Mouse (Mus musculus) adrenal gland, adult 18-20 months (tissue): Measurements from ENCODE around the gene Fbxo41. TPM values are rescaled to one million over a fixed set of nuclear protein-coding genes. Genes with fewer than 3 reads are reported as not detected.

ENCODE experiments used
- DNase-seq, 2 experiments: peaks; one replicate each; pipeline ENCODE4 v3.0.0; 2021 to 2022; ENCODE audit warnings: low spot score in 2 of 2
- long read RNA-seq, 2 experiments: library from polyadenylated mRNA; stranded (forward); transcript quantifications; one replicate each; pipeline ENCODE4 v2.0.0; 2021
- total RNA-seq, 2 experiments: library from RNA; stranded (reverse); gene quantifications; 1 replicate in 1 of 2; 2 replicates in 1 of 2; pipeline ENCODE4 v1.2.3; 2021

Fbxo41 gene
- under 1 TPM; 0.56 to 0.58 TPM for total RNA-seq
- long read RNA-seq, experiment 1, partial matches to known transcripts: 1 of 1 reads
- long read RNA-seq, experiment 1, other reads (novel, unspliced or antisense): 0 of 1 reads
- long read RNA-seq, experiment 2, partial matches to known transcripts: 0 of 2 reads
- long read RNA-seq, experiment 2, other reads (novel, unspliced or antisense): 2 of 2 reads

DNA sequence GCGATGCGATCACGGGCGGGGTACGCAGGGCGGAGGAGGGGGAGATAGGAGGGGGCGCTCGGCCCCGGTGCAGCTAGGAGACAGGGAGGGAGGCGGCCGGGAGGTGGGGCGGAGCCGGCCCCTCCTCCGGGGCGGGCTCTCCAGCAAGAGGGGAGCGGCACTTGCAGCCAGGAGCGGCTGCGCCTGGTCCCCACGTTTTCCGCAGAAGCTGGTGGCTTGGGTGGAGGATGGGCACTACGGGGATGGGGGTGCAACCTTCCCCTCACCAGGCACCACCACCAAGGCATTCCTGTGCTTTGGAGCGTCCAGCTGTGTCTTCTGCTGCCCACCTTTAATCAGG lies at the start of gene Fbxo41:
Gene Fbxo41, minus strand, starts transcription at position 84 of the 340 bp plus-strand sequence.
- DNase-seq: peak in 1 of 2 experiments; percentile 30

DNA sequence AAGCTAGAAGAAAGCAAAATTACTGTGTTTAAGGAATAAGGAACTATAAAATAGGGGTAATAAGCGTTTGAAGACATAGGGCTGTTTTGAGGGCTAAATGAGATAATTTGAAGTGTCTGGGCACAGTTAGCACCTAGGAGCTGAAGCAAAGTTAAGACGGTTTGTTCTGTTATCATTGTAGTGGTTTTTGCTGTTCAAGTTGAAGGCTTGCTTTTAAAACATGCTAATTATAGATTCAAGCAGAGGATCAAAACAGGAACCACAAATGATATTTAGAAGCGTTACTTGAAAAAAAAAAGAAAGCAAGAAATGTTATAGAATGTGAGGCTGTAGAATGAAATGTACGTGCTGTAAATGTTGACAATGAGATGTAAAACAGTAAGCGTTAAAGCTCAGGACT lies 44.8 kb upstream of the Fbxo41 start:
- no peak for DNase-seq

DNA sequence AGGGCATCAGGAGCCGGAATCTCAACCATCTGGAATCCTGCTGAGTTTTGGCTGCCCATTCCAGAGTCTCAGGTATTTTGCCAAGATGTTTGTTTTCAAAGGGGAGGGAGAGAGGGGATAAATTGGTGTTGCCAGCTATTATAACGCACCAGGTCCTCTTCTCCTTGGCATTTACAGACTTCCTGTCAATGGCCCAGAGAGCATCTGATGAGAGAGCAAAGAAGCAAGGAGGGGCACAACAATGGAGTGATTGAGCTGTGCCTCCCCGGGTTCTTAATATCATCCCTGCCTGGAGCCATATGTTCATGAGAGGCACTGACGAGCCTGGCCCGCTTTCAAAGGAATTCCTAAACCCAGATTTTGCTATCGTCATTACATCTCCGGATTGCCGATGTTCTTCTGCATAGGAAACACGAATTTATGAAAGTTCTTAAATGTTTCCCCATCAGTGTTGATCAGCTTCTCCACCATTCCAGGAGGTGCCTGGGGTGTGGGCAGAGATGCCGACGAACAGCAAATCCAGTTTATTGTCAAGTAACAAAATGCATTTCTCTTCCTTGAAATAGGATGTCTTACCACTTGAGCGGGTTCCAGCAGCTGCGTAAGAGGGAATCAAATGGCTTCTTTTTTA lies 41.6 kb upstream of the Fbxo41 start:
- DNase-seq: no peak

DNA sequence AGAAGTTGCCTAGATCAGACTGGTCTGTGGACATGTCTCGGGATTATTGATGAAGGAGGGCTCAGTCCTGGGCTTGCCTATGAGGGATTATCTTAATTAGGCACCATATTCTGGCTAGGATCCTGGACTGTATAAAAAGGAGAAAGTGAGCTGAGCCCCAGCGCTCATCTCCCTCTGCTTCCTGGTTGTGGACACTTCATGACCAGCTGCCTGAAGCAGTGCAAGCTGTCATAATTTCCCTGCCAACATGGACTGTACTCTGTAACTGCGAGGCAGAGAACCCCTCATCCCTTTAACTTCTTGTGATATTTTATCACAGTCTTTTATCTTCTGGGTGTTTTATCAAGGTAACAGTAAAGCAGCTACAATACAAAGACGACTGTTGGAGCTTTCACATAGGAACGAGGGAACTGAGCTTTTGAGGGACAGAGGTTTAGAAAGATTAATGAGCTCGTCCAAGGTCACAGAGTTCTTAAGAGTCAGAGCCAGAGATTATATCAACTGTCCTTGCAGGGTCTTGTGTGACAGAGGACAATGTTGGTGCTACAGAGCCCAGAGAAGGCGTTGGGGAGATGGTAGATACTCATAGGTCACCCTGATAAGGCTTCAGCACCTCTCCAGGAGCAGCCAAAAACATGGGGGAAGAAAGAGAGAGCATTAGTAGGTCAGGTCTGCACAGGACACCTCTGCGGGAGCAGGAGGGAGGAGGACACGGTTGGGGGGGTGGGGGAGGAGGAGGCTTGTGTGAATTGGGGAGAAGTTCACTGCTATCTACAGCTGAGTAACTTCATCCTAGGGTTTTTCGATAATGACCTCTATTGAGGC lies 40.8 kb upstream of the Fbxo41 start:
- DNase-seq: no peak

DNA sequence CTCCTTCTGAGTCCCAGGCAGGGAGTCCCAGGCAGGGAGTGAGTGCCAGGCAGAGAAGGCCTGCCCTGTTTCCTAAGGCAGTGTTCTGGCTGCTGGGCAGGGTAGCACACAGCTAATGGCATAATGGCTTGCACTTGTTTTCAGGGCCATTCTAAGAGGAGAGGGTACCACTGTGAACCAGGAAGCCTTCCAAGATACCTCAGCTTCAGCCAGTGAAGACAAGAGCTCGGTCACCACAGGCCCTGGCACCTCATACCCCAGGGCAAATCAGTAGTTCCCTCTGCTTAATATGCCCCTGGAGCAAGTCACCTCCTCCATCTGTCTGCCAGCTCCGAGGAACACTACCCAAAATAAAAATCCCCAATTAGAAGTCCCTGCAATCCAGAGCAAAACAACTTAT lies 20.0 kb upstream of the Fbxo41 start:
- DNase-seq: no peak

DNA sequence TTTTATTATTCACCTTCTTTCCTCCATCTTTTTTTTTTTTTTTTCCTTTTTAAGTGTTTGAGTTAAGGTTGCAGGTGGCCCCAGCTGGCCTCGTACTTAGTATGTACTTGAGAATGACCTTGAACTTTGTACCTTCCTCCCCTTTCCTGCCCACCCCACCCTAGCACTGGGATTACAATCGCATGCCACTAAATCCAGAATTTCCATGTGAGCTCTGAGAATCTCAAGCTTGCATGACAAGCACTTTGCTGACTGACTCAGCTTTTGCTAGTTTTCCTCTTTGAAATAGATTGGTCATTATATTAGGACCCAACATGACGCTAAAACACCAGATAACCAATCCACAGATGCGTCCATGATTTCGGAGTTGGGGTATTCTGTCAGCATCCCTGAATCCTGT lies 19.2 kb upstream of the Fbxo41 start:
- no peak for DNase-seq

DNA sequence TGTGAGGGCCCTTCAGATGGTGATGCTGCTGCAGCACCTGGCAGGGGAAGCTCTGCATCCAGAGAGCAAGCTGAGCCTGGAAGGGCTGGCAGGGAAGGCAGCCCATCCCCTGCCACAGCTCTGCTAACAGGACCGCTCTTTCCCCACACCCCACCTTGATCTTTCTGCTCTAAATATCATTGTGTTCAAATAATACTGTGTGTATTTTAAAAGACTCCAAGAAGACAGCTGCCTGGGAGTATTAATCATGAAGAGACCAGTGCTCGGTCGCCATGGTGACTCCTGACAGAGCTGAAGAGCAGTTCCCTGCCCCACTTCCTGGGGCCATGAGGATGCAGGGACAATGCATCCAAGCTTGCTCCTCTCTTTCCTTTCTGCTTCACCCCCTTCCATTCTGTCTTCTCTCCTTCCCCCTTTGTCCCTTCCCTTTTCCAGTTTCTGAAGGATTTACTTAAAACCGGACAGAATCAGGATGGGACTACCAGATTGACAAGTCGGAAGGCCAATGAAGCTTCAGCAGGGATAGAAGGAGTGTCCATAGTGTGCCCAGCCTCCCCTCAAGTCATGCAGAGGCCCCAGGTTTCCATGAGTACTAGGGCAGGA lies 15.4 kb upstream of the Fbxo41 start:
- no peak for DNase-seq

DNA sequence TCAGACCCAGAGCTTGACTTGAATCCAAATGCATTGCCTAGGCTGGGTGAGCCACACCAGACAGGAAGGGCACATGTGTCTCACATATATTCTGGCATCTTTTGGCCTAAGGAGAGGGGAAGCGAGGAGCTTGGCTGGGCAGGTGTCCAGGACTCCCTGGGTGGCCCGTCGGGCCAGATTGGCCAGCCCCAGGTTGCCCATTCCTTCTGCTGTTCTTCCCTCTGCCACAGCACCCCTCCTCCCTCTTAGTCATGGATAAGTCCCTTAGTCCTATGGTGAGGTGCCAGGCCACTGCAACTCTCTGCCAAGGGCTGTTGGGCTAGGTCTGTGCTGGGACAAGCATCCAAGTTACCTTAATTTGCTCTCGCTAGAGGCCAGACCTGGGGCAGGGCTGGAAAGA lies 13.1 kb upstream of the Fbxo41 start:
- DNase-seq: no peak

DNA sequence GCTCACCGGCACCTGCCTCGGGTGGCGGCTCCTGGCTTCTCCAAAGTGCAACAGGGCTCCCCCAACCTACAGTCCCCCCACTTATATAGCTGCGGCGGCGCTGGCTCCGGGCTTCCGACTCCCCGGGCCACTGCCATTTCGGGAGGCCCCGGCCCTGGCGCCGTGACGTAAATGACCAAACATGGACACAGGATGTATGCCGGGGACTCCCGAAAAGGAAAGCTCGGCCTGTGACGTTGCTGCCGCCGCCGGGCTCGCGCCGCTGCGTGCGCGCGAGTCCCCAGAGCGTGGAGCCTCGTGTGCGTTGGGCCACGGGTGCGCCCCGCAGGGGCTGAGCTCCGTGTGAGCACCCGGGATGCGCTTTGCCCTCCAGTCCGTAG lies 10.7 kb upstream of the Fbxo41 start, which contains the start of gene Egr4:
Gene Egr4, minus strand, starts transcription at position 59 of the 380 bp plus-strand sequence.
- peak; percentile 13 to 21 for DNase-seq

DNA sequence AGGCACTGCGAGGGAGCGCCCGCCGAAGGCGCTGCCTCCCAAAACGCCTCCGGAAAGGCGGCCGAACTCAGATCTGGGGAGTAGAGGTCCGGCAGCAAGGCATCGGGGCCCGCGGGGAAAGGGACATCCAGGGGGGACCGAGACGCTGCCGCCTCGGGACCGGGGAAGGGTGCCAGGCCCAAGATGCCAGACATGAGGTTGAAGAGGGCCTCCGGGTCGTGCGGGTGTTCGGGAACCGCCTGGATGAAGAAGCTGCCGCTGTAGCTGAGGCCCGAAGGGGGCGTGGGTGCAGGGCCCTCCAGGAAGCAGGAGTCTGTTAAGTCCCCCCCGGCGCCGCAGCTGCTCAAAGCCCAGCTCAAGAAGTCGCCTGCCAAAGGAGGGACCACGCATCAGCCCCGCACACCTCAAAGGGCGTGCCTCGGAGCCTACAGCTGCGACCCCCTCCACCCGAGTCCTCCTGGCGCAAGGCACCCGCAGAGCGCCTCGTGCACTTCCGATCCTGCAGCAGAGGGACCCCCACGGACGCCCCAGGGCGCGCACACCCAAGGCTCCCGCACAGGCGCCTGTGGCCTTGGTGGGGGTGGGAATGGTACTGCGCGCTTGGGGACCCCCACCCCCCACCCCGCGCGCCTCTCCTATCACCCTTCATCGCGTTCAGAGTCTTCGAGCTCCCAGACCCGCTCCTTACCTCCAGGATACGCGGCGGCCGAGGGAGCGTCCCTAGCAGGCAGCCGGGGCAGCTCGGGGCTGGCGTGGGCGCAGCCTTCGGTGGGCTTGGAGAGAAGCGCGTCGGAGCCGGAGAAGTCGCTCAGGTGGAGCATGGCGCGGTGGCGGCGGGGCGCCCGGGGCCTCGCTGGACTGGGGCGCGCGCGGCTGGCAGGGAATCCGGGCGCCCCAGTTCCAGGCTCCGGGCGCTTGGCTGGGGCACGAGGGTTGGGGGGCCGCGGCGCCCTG lies 10.1 kb upstream of the Fbxo41 start:
- no peak for DNase-seq

DNA sequence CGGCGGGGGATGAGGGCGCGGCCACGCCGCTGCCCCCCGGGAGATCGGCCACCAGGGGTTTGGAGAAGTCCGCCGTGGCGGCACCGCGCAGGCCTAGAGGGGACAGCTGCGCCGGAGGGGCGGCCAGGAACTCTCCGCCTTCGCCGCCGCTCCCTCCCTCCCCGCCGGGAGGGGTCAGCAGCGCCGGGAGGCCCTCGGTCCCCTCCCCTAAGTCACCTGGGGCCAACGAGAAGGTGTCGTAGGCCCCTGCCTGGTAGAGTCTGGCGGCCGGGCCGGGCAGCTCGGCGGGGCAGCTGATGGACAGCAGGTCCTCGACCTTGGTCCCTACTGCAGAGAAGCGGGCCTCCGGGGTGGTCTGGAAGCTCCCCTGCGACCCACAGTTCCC lies 9.3 kb upstream of the Fbxo41 start:
- no peak for DNase-seq

DNA sequence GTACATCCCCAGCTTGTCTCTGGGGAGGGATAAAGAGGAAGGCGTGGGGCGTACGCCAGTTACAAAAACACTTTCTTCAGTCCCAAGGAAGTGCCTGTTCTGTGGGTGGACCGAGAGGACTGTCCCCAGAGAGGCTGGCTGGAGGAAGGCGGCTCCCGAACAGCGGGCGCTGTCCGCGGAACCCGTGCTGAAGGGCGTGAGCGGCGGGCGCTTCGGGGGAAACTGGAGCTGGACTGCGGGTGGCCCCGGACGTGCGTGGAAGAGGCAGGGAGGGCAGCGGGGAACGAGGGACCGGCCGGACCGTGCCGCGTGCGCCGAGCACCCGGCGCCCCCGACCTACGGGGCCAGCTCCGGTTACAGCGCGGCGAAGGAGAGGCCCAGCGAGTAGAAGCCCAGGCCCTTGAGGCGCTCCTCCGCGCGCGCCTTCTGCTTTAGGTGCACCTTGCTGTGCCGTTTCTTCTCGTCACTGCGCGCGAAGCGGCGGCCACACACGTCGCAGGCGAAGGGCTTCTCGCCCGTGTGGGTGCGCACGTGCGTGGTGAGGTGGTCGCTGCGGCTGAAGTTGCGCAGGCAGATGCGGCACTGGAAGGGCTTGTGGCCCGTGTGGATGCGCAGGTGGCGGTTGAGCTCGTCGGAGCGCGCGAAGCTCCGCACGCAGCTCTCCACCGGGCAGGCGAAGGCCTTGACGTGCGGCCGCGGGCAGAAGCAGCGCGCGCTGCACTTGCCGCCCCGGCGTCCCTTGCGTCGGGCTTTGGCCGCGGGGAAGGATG lies 8.7 kb upstream of the Fbxo41 start:
- peak; percentile 57 to 66 for DNase-seq

DNA sequence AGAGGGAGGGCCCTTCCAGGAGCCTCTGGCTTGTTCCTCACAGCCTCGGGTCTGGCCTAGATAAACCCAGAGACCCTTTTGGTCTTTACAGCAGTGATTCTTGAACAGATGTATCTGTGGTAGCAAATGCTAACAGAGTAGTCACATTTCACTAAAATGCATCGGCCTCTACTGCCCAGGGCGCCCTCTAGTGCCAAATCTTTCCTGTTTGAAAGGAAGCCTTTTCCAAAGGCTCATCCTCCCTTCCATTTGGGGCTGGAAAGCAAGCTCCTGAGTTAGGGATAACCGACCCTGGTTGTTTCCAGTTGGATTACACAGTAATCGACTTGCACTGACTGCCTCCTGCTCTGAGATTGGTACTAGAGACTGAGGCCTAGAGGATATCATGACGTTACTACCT lies 7.7 kb upstream of the Fbxo41 start:
- DNase-seq: peak; percentile 34 to 45

DNA sequence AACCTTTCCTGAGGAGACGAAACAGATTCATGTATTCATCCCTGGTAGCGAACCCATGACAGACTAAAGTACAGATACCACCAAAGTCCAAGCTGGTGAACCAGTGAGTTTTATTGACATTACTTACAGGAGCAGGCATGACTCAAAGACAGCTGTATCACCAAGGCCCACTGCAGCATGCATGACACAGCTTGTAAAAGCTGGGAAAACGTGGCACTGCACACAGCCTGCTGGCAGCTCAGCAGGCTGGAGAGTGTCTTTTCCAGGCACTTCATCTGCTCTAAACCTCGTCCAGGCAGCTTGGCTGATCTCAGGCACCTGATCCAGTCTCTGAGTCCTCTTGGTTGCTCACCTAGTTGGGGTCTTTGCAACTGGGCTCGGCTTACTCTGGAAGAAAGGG lies 5.8 kb upstream of the Fbxo41 start:
- no peak for DNase-seq

DNA sequence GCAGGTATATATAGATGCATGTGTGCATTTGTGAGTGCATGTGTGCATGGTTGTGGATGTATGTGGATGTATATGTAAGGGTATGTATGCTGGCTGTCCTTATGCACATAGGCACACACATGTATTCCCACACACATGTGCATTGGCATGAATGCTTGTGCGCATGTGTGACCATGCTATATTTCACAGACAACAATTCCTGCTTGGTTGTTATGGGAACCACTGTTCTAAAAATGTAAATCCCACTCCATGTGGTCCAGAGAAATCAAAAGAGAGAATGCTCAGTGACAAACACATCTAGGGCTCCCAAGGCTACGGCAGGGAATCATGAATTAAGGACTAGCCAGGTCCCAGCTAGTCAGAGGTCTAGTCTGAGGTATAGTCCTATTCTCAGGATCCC lies 2.1 kb upstream of the Fbxo41 start:
- DNase-seq: no peak

DNA sequence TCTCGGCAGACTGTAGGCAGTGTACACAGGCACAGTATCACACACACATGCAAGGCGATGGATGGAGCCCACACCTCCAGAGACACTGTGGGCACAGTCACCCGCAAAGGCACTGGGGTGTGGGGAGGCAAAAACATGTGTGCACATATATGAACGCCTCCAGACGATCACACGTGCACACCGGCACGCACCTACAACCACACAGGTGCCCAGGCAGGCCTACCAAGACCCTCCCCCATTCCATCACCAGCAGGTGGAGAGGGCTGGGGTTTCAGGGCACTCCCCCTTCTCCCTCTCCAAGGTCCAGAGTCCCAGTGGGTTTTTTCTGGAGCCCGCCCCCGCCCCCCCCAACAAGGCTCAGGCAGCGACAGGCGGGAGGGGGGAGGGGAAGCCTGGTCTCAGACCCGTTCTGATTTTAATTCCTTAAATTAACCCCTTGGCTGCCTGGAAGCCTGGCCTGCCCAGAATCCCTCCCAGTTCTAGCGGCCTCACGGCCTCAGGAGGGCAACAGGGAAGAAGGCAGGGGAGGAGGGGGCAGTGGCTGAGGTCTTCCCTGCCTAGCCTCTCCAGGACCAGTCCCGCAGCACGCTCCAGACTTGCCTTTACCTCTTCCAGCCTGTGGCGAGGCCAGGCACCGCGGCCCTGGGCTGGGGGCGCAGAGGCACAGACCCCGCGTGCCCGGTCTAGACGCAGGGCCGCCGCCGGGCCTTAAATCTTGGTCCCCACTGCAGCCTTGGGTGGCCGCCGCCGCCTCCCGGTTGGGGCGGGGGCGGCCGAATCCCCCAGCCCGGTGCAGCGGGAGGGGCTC lies 487 bp downstream of the Fbxo41 start:
- DNase-seq: no peak

DNA sequence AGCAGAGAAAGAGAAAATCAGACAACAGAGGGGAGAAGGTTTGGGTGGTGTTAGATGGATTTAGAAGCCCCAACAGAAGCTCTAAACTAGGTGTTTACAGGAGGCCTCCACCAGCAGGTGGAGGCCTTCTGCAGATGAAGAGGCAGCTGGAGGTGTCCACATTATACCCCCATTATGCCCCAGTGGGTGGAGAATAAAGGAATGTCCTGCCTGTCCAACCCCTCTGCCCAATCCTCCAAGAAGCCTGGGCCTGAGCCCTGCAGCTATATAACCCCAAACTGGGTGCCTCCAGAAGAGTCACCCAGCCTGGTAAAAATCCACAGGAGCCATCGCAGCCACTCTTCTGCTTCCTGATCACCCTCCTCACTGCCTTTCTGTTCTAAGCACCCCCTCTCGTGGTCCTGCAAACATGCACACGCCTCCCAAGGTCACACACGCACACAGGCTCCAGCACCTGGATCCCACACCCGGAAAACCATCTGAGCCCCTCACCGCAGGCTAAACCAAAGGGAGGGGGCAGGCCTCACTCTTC lies 1.2 kb downstream of the Fbxo41 start:
- no peak for DNase-seq

DNA sequence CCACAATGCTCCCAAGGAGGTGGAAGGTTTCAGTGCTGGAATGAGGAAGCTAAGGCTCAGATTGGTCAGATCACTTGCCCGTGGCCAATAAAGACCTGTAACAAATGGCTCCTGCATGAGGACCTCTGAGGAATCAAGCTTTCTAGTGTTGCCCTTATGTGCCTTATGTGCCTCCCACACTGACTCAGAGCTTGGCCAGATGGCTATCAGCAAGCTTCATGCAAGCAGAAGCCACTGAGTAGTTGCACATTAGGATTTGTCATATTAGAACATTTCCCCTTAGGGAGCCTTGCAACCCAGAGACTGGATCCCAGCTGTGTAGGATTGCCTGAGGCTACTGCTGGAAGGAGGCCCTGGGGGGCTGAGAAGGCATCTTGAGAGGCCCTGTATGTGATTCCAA lies 2.4 kb downstream of the Fbxo41 start:
- DNase-seq: no peak

DNA sequence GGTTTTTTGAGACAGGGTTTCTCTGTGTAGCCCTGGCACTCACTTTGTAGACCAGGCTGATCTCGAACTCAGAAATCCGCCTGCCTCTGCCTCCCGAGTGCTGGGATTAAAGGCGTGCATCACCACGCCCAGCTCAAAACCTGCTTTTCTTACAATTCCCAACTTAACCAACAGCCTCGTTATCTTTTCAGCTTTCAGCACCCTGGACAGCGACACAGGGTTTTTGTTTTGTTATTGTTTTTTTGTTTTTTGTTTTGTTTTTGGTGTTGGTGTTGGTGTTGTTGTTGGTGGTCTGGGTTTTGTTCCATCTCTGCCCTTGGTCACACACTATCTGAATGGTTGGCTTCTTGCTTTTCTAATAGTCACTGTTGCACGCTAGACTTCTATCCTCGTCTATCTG lies 4.6 kb downstream of the Fbxo41 start:
- no peak for DNase-seq
